Mouse (Mus musculus): Measurements from ENCODE around the gene Lsamp. TPM values are rescaled to one million over a fixed set of nuclear protein-coding genes. Genes with fewer than 3 reads are reported as not detected.

Lsamp gene
- polyA plus RNA-seq, 1 experiment = not detected

DNA sequence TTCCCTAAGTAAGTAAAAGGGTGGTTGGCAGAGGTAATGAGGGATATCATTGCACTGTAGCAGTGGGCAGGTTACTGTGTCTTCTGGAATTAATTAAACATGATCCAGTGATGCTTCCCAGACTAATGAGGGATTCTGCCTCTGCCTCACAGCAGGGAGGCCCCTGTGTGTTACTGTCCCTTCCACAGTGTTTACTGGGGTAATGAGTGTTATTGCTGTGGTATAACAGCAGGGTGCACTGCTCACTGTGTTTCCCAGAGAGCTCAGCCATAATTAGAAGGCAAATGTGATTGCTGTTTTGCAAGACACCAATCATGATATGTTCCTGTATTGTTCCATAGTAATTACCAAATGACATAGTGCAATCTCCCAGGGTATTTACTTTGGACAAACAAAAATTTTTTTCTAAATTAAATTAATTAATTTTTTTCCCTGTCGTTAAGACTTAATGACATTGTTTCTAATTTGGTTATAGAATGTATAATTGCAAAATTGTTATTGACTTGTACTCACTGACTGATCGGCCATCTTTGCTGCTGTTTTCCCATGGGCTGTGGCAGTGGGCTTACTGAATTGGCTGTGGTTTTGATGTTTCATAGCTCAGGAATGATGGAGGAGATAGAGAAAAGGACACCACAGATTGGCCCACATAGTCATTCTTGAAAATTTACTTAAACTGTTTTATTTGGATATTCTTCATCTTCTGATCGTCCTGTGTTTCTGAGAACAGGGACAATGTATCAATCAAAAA is 655.6 kb downstream of the Lsamp start:
- H3ac ChIP-seq (ENCODE audit: control insufficient read depth, insufficient read length) = no peak overlapping the region
- no peaks in the 10 kb centered on the region for H3K79me2 ChIP-seq (ENCODE audit: control insufficient read depth, insufficient read depth)
- no peak overlapping the region for H3K4me3 ChIP-seq
- no peaks in the 10 kb centered on the region for H3K27me3 ChIP-seq (ENCODE audit: control insufficient read depth, insufficient read depth, insufficient read length)
- TF ChIP-seq TCF12 (IDR thresholded peaks at IDR 0.05; ENCODE audit: insufficient read depth, poor library complexity, severe bottlenecking) = no peak
- TF ChIP-seq USF1 (IDR thresholded peaks at IDR 0.05; ENCODE audit: low read depth) = no peak
- H3K36me3 ChIP-seq (ENCODE audit: control insufficient read depth, insufficient read depth) = no peaks in the 10 kb centered on the region
- H3K4me2 ChIP-seq (ENCODE audit: low read depth) = no peak overlapping the region

DNA sequence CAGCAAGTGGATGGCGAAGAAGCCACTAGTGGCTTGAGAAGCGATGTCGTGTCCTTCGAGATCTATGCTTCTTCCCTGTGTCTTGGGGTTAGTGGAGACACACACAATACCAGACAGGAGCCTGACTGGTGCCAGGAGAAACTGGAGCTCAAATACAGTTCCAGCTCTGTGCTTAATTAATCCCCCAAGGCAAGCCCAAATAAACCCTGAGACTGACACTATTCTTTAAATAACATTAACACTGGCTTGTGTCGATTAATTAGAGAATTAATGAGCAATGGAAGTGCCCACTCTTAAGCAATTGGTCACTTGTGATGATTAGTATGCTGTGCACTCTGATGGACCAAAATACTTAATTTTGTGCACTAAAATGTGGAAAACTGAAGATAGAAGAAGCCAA is 668.6 kb downstream of the Lsamp start:
- no peaks in the 10 kb centered on the region for H3K79me2 ChIP-seq (ENCODE audit: control insufficient read depth, insufficient read depth)
- no peaks in the 10 kb centered on the region for H3K36me3 ChIP-seq (ENCODE audit: control insufficient read depth, insufficient read depth)
- TF ChIP-seq MAX (IDR thresholded peaks at IDR 0.05; ENCODE audit: low read depth) (no peak), USF1 (IDR thresholded peaks at IDR 0.05; ENCODE audit: low read depth) (no peak), TCF12 (IDR thresholded peaks at IDR 0.05; ENCODE audit: insufficient read depth, poor library complexity, severe bottlenecking) (no peak), CEBPB (IDR thresholded peaks at IDR 0.05; ENCODE audit: insufficient read depth, poor library complexity, severe bottlenecking) (no peak)
- H3ac ChIP-seq (ENCODE audit: control insufficient read depth, insufficient read length) = no peak overlapping the region
- H3K4me2 ChIP-seq (ENCODE audit: low read depth) = no peak overlapping the region
- no peaks in the 10 kb centered on the region for H3K27me3 ChIP-seq (ENCODE audit: control insufficient read depth, insufficient read depth, insufficient read length)
- H3K4me3 ChIP-seq = no peak overlapping the region

DNA sequence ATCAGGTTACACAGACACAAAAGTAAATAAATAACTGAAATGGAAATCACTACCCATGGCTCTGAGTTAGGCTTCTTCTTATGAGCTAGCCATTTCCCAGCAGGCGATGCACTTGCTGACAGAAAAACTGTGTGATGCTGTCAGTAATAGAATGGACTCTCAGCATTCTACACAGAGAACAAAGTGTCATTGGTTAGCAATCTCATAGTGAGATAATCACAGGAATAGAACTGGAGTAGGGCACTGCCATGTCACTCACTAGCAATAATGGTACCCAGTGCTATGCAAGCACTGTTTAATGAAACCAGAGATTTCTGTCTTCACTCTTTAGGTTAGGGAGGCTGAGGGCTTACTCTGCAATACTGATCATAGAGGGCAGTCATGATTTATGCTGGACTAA is 669.3 kb downstream of the Lsamp start:
- Histone ChIP-seq H3ac (ENCODE audit: control insufficient read depth, insufficient read length) (no peak overlapping the region), H3K27me3 (ENCODE audit: control insufficient read depth, insufficient read depth, insufficient read length) (no peaks in the 10 kb centered on the region), H3K4me2 (ENCODE audit: low read depth) (no peak overlapping the region), H3K36me3 (ENCODE audit: control insufficient read depth, insufficient read depth) (no peaks in the 10 kb centered on the region), H3K79me2 (ENCODE audit: control insufficient read depth, insufficient read depth) (no peaks in the 10 kb centered on the region), H3K4me3 (no peak overlapping the region)
- no peak for TF ChIP-seq USF1 (IDR thresholded peaks at IDR 0.05; ENCODE audit: low read depth)
- no peak for TF ChIP-seq MYOG (IDR thresholded peaks at IDR 0.05; ENCODE audit: control insufficient read depth in 1 of 3, insufficient read depth in 1 of 3, insufficient read length in 2 of 3, low read depth in 2 of 3)
- no peak for TF ChIP-seq CEBPB (IDR thresholded peaks at IDR 0.05; ENCODE audit: insufficient read depth, poor library complexity, severe bottlenecking)
- no peak for TF ChIP-seq TCF3 (IDR thresholded peaks at IDR 0.05; ENCODE audit: insufficient read length, low read depth)

DNA sequence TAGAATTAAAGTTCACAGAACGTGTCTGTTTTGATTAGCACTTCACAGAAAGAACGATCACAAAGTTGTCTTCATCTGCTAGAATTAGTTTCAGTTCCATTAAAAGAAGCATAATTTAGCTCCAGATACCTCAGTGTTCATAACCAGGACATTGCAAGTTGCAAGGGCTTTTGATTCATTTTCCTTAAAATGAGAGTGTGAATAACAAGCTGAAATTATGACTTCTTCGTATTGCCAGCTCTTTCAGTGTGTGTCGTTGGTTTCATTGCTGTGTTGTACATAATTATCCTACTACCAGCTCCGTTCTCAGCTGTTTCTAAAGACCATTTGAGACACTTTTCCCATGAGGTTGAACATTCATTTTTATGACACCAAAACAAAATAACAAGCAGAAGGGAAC is 672.2 kb downstream of the Lsamp start:
- Histone ChIP-seq H3K4me2 (ENCODE audit: low read depth) (no peak overlapping the region), H3K79me2 (ENCODE audit: control insufficient read depth, insufficient read depth) (no peaks in the 10 kb centered on the region), H3K36me3 (ENCODE audit: control insufficient read depth, insufficient read depth) (no peaks in the 10 kb centered on the region), H3K4me3 (no peak overlapping the region), H3ac (ENCODE audit: control insufficient read depth, insufficient read length) (no peak overlapping the region), H3K27me3 (ENCODE audit: control insufficient read depth, insufficient read depth, insufficient read length) (no peaks in the 10 kb centered on the region)
- TF ChIP-seq TCF3 (IDR thresholded peaks at IDR 0.05; ENCODE audit: insufficient read length, low read depth) (no peak), TCF12 (IDR thresholded peaks at IDR 0.05; ENCODE audit: insufficient read depth, poor library complexity, severe bottlenecking) (no peak), SRF (IDR thresholded peaks at IDR 0.05; ENCODE audit: control insufficient read depth, insufficient read length, low read depth) (no peak), REST (IDR thresholded peaks at IDR 0.05; ENCODE audit: insufficient read depth, insufficient read length) (no peak), E2F4 (IDR thresholded peaks at IDR 0.05; ENCODE audit: insufficient read depth) (no peak), MYOD1 (IDR thresholded peaks at IDR 0.05; ENCODE audit: control insufficient read depth in 1 of 3, insufficient read length in 2 of 3, low read depth in 2 of 3) (no peak), MAX (IDR thresholded peaks at IDR 0.05; ENCODE audit: low read depth) (no peak), POLR2AphosphoS2 (IDR thresholded peaks at IDR 0.05; ENCODE audit: insufficient read length, low read depth) (no peak), POLR2A (IDR thresholded peaks at IDR 0.05; ENCODE audit: insufficient read length, low read depth) (no peak), USF1 (IDR thresholded peaks at IDR 0.05; ENCODE audit: low read depth) (no peak), CEBPB (IDR thresholded peaks at IDR 0.05; ENCODE audit: insufficient read depth, poor library complexity, severe bottlenecking) (no peak), MYOG (IDR thresholded peaks at IDR 0.05; ENCODE audit: control insufficient read depth in 1 of 3, insufficient read depth in 1 of 3, insufficient read length in 2 of 3, low read depth in 2 of 3) (no peak)

DNA sequence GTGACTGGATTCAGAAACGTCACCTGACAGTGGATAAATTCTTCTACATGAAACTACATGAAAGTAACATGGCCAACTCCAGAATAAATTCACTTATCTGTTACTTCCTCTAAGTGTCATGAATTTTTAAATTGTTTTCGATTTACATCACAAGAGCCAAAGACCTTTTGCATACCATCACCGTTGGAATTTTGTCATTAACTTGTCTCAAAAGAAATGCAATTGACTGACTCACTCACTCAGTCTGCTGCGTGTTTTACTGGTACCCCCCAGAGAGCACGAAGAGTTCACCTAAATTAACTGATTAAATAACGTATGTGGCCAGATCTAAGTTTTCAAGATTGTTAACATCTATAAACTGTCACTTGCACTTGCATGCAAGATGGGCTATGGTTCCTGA is 672.7 kb downstream of the Lsamp start:
- H3K4me3 ChIP-seq = no peak overlapping the region
- no peak overlapping the region for H3K4me2 ChIP-seq (ENCODE audit: low read depth)
- no peaks in the 10 kb centered on the region for H3K36me3 ChIP-seq (ENCODE audit: control insufficient read depth, insufficient read depth)
- no peaks in the 10 kb centered on the region for H3K27me3 ChIP-seq (ENCODE audit: control insufficient read depth, insufficient read depth, insufficient read length)
- no peaks in the 10 kb centered on the region for H3K79me2 ChIP-seq (ENCODE audit: control insufficient read depth, insufficient read depth)
- TF ChIP-seq MYOG (IDR thresholded peaks at IDR 0.05; ENCODE audit: control insufficient read depth in 1 of 3, insufficient read depth in 1 of 3, insufficient read length in 2 of 3, low read depth in 2 of 3) (no peak), USF1 (IDR thresholded peaks at IDR 0.05; ENCODE audit: low read depth) (no peak)
- H3ac ChIP-seq (ENCODE audit: control insufficient read depth, insufficient read length) = no peak overlapping the region

DNA sequence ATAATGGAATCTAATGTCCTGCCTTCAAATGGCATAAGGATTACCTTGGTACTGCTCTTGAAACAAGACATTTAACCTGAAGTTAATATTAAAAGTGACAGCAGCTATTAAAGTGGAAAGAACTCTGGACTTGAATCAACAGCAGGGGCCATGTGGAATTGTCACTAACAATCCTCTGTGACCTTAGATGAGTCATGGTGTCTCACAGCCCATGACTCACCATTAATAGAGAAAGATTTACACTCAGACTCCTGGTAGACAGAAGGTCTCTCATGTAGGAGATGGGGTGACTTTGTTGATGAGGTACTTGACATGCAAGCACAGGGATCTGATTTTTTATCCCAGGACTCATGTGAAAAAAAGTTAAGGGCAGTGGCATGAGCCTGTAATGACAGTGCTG is 701.4 kb downstream of the Lsamp start:
- no peaks in the 10 kb centered on the region for H3K79me2 ChIP-seq (ENCODE audit: control insufficient read depth, insufficient read depth)
- no peak overlapping the region for H3K4me3 ChIP-seq
- H3ac ChIP-seq (ENCODE audit: control insufficient read depth, insufficient read length) = no peak overlapping the region
- TF ChIP-seq TCF12 (IDR thresholded peaks at IDR 0.05; ENCODE audit: insufficient read depth, poor library complexity, severe bottlenecking) = no peak
- no peak for TF ChIP-seq SRF (IDR thresholded peaks at IDR 0.05; ENCODE audit: control insufficient read depth, insufficient read length, low read depth)
- no peak for TF ChIP-seq MAX (IDR thresholded peaks at IDR 0.05; ENCODE audit: low read depth)
- TF ChIP-seq TCF3 (IDR thresholded peaks at IDR 0.05; ENCODE audit: insufficient read length, low read depth) = no peak
- no peak for TF ChIP-seq CEBPB (IDR thresholded peaks at IDR 0.05; ENCODE audit: insufficient read depth, poor library complexity, severe bottlenecking)
- TF ChIP-seq MYOD1 (IDR thresholded peaks at IDR 0.05; ENCODE audit: control insufficient read depth in 1 of 3, insufficient read length in 2 of 3, low read depth in 2 of 3) = no peak
- no peak for TF ChIP-seq REST (IDR thresholded peaks at IDR 0.05; ENCODE audit: insufficient read depth, insufficient read length)
- H3K4me2 ChIP-seq (ENCODE audit: low read depth) = no peak overlapping the region
- H3K27me3 ChIP-seq (ENCODE audit: control insufficient read depth, insufficient read depth, insufficient read length) = no peaks in the 10 kb centered on the region
- no peaks in the 10 kb centered on the region for H3K36me3 ChIP-seq (ENCODE audit: control insufficient read depth, insufficient read depth)
